Mouse (Mus musculus): ENCODE data around the gene Tm6sf1. TPM values are rescaled to one million over a fixed set of nuclear protein-coding genes. Genes with fewer than 3 reads are reported as not detected.

Tm6sf1 gene
- total and polyA plus RNA-seq, 3 experiments, result 0.28 to 0.93 (median 0.57) TPM

- Histone ChIP-seq H3K79me2 (replicated peaks; ENCODE audit: control insufficient read depth, extremely low read depth, insufficient read depth, poor library complexity, severe bottlenecking) (no peaks in the 10 kb centered on the region), H3K4me1 (ENCODE audit: control insufficient read depth in 1 of 2, insufficient read depth in 2 of 2) (peaks cover 13 to 22% of the 10 kb centered on the region in 2 experiments), H3K4me3 (replicated peaks in 1 of 3; ENCODE audit: low read depth in 2 of 3, low read length in 2 of 3, poor library complexity in 1 of 3) (no peak within 1 kb of the TSS), H3K27me3 (replicated peaks) (peaks cover 14% of the 10 kb centered on the region), H3K36me3 (replicated peaks in 1 of 2; ENCODE audit: control insufficient read depth in 1 of 2, insufficient read depth in 1 of 2, low read length in 1 of 2) (no peaks in the 10 kb centered on the region), H3K27ac (ENCODE audit: insufficient read depth, low read depth) (no peak within 1 kb of the TSS), H3K4me2 (ENCODE audit: insufficient read depth, low read depth, poor library complexity, severe bottlenecking) (no peak within 1 kb of the TSS), H3K9me3 (replicated peaks; ENCODE audit: low read length) (no peaks in the 10 kb centered on the region), H3K9ac (ENCODE audit: insufficient read depth, low read depth) (no peak within 1 kb of the TSS)
- TF ChIP-seq MXI1 (IDR thresholded peaks at IDR 0.05; ENCODE audit: low read depth, low read length) (no peak), USF2 (conservative IDR thresholded peaks at IDR 0.05; ENCODE audit: low read depth, low read length) (no peak), EP300 (IDR thresholded peaks at IDR 0.05; ENCODE audit: low read length) (no peak)
- DNase-seq (ENCODE audit: extremely low read depth), result no peak
- in situ Hi-C loops (cut with MboI; ENCODE audit: low pct_ligation_motif_present, low pct_unique_long_range_greater_than_20kb, low sequenced_read_pairs), result no loop called here
- dilution Hi-C loops (cut with MboI; ENCODE audit: extremely low pct_ligation_motif_present, extremely low pct_unique_long_range_greater_than_20kb, low sequenced_read_pairs), result no loop called here
Measured at GRCm38 (mm10) chr7:81855694-81856093, 3.1 kb upstream of the Tm6sf1 start, which contains the start of gene Gm10160. Gene Gm10160 (minus strand): TSS chr7:81855794.

- Histone ChIP-seq H3K27ac (ENCODE audit: insufficient read depth, low read depth) (no peak overlapping the region), H3K27me3 (replicated peaks) (peaks cover 14% of the 10 kb centered on the region), H3K4me1 (ENCODE audit: control insufficient read depth in 1 of 2, insufficient read depth in 2 of 2) (peaks cover 18 to 27% of the 10 kb centered on the region in 2 experiments), H3K9ac (ENCODE audit: insufficient read depth, low read depth) (no peak overlapping the region), H3K79me2 (replicated peaks; ENCODE audit: control insufficient read depth, extremely low read depth, insufficient read depth, poor library complexity, severe bottlenecking) (no peaks in the 10 kb centered on the region), H3K9me3 (replicated peaks; ENCODE audit: low read length) (no peaks in the 10 kb centered on the region), H3K4me3 (replicated peaks in 1 of 3; ENCODE audit: low read depth in 2 of 3, low read length in 2 of 3, poor library complexity in 1 of 3) (no peak overlapping the region), H3K4me2 (ENCODE audit: insufficient read depth, low read depth, poor library complexity, severe bottlenecking) (no peak overlapping the region), H3K36me3 (replicated peaks in 1 of 2; ENCODE audit: control insufficient read depth in 1 of 2, insufficient read depth in 1 of 2, low read length in 1 of 2) (no peaks in the 10 kb centered on the region)
- no peak for DNase-seq (ENCODE audit: extremely low read depth)
- in situ Hi-C loops (cut with MboI; ENCODE audit: low pct_ligation_motif_present, low pct_unique_long_range_greater_than_20kb, low sequenced_read_pairs), result no loop called here
- dilution Hi-C loops (cut with MboI; ENCODE audit: extremely low pct_ligation_motif_present, extremely low pct_unique_long_range_greater_than_20kb, low sequenced_read_pairs), result no loop called here
- no peak for TF ChIP-seq ZMIZ1 (IDR thresholded peaks at IDR 0.05; ENCODE audit: low read depth, low read length)
- TF ChIP-seq MXI1 (IDR thresholded peaks at IDR 0.05; ENCODE audit: low read depth, low read length), result no peak
- TF ChIP-seq EP300 (IDR thresholded peaks at IDR 0.05; ENCODE audit: low read length), result peak; percentile 27; the same call in 1 of the 2 replicates
- no peak for TF ChIP-seq POLR2A (IDR thresholded peaks at IDR 0.05; ENCODE audit: low read depth, low read length)
- no peak for TF ChIP-seq CHD1 (IDR thresholded peaks at IDR 0.05; ENCODE audit: low read depth, low read length)
- no peak for TF ChIP-seq ELF1 (IDR thresholded peaks at IDR 0.05; ENCODE audit: low read depth, low read length)
Measured at GRCm38 (mm10) chr7:81856221-81856620, 2.6 kb upstream of the Tm6sf1 start.

GRCm38 (mm10) chr7:81858236-81858635 lies 565 bp upstream of the Tm6sf1 start:
- Histone ChIP-seq H3K36me3 (replicated peaks in 1 of 2; ENCODE audit: control insufficient read depth in 1 of 2, insufficient read depth in 1 of 2, low read length in 1 of 2) (no peaks in the 10 kb centered on the region), H3K9me3 (replicated peaks; ENCODE audit: low read length) (no peaks in the 10 kb centered on the region), H3K4me1 (ENCODE audit: control insufficient read depth in 1 of 2, insufficient read depth in 2 of 2) (peaks cover 18 to 45% of the 10 kb centered on the region in 2 experiments), H3K27ac (ENCODE audit: insufficient read depth, low read depth) (no peak overlapping the region), H3K4me2 (ENCODE audit: insufficient read depth, low read depth, poor library complexity, severe bottlenecking) (no peak overlapping the region), H3K27me3 (replicated peaks) (peaks cover 14% of the 10 kb centered on the region), H3K9ac (ENCODE audit: insufficient read depth, low read depth) (no peak overlapping the region), H3K79me2 (replicated peaks; ENCODE audit: control insufficient read depth, extremely low read depth, insufficient read depth, poor library complexity, severe bottlenecking) (no peaks in the 10 kb centered on the region), H3K4me3 (replicated peaks in 1 of 3; ENCODE audit: low read depth in 2 of 3, low read length in 2 of 3, poor library complexity in 1 of 3) (no peak overlapping the region)
- in situ Hi-C loops (cut with MboI; ENCODE audit: low pct_ligation_motif_present, low pct_unique_long_range_greater_than_20kb, low sequenced_read_pairs) (no loop called here), dilution Hi-C loops (cut with MboI; ENCODE audit: extremely low pct_ligation_motif_present, extremely low pct_unique_long_range_greater_than_20kb, low sequenced_read_pairs) (no loop called here)
- DNase-seq (ENCODE audit: extremely low read depth), result no peak
- TF ChIP-seq ETS1 (conservative IDR thresholded peaks at IDR 0.05; ENCODE audit: low read depth, low read length), result no peak
- TF ChIP-seq RCOR1 (conservative IDR thresholded peaks at IDR 0.05; ENCODE audit: low read depth, low read length), result no peak
- TF ChIP-seq HCFC1 (IDR thresholded peaks at IDR 0.05; ENCODE audit: low read depth, low read length), result no peak
- no peak for TF ChIP-seq PAX5 (IDR thresholded peaks at IDR 0.05; ENCODE audit: low read length)
- TF ChIP-seq BHLHE40 (IDR thresholded peaks at IDR 0.05; ENCODE audit: low read depth, low read length), result no peak
- TF ChIP-seq POLR2A (IDR thresholded peaks at IDR 0.05; ENCODE audit: low read depth, low read length), result no peak
- no peak for TF ChIP-seq MYC (IDR thresholded peaks at IDR 0.05; ENCODE audit: low read depth, low read length)
- no peak for TF ChIP-seq ZC3H11A (IDR thresholded peaks at IDR 0.05; ENCODE audit: low read depth, low read length)

All from CH12.LX (cell line).